Comparison of ENCODE assay signal across 15 mouse cellular contexts in genomic region chr4:132247451-132247997, GRCm38 (mm10). TPM values are rescaled to one million over a fixed set of nuclear protein-coding genes. Genes with fewer than 3 reads are reported as not detected.
DNase-seq lines count a peak whose midpoint lies in the region; ATAC-seq and TF ChIP-seq lines count a peak whose summit lies in the region.
"Had no signal": no experiment of that assay in that cellular context is flagged by ENCODE, and none has a peak within 500 bp of the region (broad histone marks: within the 10 kb centered on the region; RNA-seq: fewer than 3 reads in every experiment).

No protein-coding gene starts in this region.

- no peak for TF ChIP-seq CTCF in liver, embryonic 14.5 days (IDR thresholded peaks at IDR 0.05; ENCODE audit: low read depth)

- intact Hi-C loops in heart, postnatal 36 days (cut with DNase I): no loop called here

- TF ChIP-seq EP300 in liver, embryonic 14.5 days (IDR thresholded peaks at IDR 0.05; ENCODE audit: low read depth): no peak

- peaks cover 12% of the 10 kb centered on the region; the same call in 1 of the 2 replicates for H3K4me1 ChIP-seq in heart, embryonic 16.5 days (ENCODE audit: control insufficient read depth, insufficient read depth, low read length)
- no peaks in the 10 kb centered on the region for H3K4me1 ChIP-seq in neural tube, embryonic 13.5 days (replicated peaks)
- H3K4me1 ChIP-seq in neural tube, embryonic 15.5 days: no peaks in the 10 kb centered on the region
- peaks cover 3 to 8% of the 10 kb centered on the region in 2 experiments; a peak in 2 of 4 replicates for H3K4me1 ChIP-seq in liver, embryonic 14.5 days (replicated peaks; ENCODE audit: control insufficient read depth in 2 of 2, insufficient read depth in 2 of 2, low read length in 1 of 2)
- no peaks in the 10 kb centered on the region for H3K4me1 ChIP-seq in forebrain, embryonic 15.5 days
- H3K4me1 ChIP-seq: stomach, embryonic 15.5 days had no signal

- H3K9me3 ChIP-seq in heart, embryonic 16.5 days (replicated peaks; ENCODE audit: control insufficient read depth, low read length): no peaks in the 10 kb centered on the region
- H3K9me3 ChIP-seq in neural tube, embryonic 13.5 days: no peaks in the 10 kb centered on the region
- H3K9me3 ChIP-seq in neural tube, embryonic 15.5 days (replicated peaks): no peaks in the 10 kb centered on the region
- H3K9me3 ChIP-seq in liver, embryonic 14.5 days (ENCODE audit: control insufficient read depth, low read length): no peaks in the 10 kb centered on the region
- H3K9me3 ChIP-seq in forebrain, embryonic 15.5 days: no peaks in the 10 kb centered on the region
- H3K9me3 ChIP-seq: stomach, embryonic 15.5 days had no signal

- peak overlapping the region; percentile 67 for H3K27ac ChIP-seq in heart, embryonic 16.5 days (ENCODE audit: low read length)
- peak overlapping the region; percentile 23; the same call in 1 of the 2 replicates for H3K27ac ChIP-seq in neural tube, embryonic 13.5 days (replicated peaks)
- H3K27ac ChIP-seq in neural tube, embryonic 15.5 days (replicated peaks): no peak overlapping the region
- H3K27ac ChIP-seq in liver, embryonic 14.5 days: no peak overlapping the region
- no peak overlapping the region for H3K27ac ChIP-seq in forebrain, embryonic 15.5 days (replicated peaks)
- H3K27ac ChIP-seq: heart, adult 2 months had no signal

- no peak overlapping the region for H3K4me3 ChIP-seq in heart, embryonic 16.5 days (ENCODE audit: low read length)
- no peak overlapping the region for H3K4me3 ChIP-seq in neural tube, embryonic 13.5 days
- H3K4me3 ChIP-seq in neural tube, embryonic 15.5 days (replicated peaks): no peak overlapping the region
- no peak overlapping the region for H3K4me3 ChIP-seq in liver, embryonic 14.5 days (ENCODE audit: insufficient read depth in 1 of 2, low read depth in 2 of 2, low read length in 2 of 2)
- no peak overlapping the region for H3K4me3 ChIP-seq in forebrain, embryonic 15.5 days
- H3K4me3 ChIP-seq: heart, adult 2 months; stomach, embryonic 15.5 days had no signal

- no peak overlapping the region for H3K9ac ChIP-seq in heart, embryonic 16.5 days (ENCODE audit: low read length)
- no peak overlapping the region for H3K9ac ChIP-seq in neural tube, embryonic 13.5 days
- no peak overlapping the region for H3K9ac ChIP-seq in neural tube, embryonic 15.5 days (replicated peaks)
- H3K9ac ChIP-seq in liver, embryonic 14.5 days (replicated peaks): no peak overlapping the region
- H3K9ac ChIP-seq in forebrain, embryonic 15.5 days (replicated peaks): no peak overlapping the region
- H3K9ac ChIP-seq: stomach, embryonic 15.5 days had no signal

- no peak for DNase-seq in heart, postnatal 36 days
- no peak for DNase-seq in liver, embryonic 14.5 days (ENCODE audit: low read depth in 3 of 3, low spot score in 3 of 3)
- DNase-seq in left cerebral cortex, adult 18-20 months (ENCODE audit: low spot score in 2 of 2): no peak
- DNase-seq: embryo, embryonic 11 days; kidney, postnatal 10 days had no signal

- no peak overlapping the region for H3K4me2 ChIP-seq in heart, embryonic 16.5 days (ENCODE audit: low read depth, low read length)
- H3K4me2 ChIP-seq in neural tube, embryonic 13.5 days: no peak overlapping the region
- no peak overlapping the region for H3K4me2 ChIP-seq in neural tube, embryonic 15.5 days
- H3K4me2 ChIP-seq in liver, embryonic 14.5 days (ENCODE audit: low read depth): no peak overlapping the region
- H3K4me2 ChIP-seq in forebrain, embryonic 15.5 days (replicated peaks): no peak overlapping the region
- H3K4me2 ChIP-seq: midbrain, embryonic 11.5 days; stomach, embryonic 15.5 days had no signal

- peaks cover 40% of the 10 kb centered on the region for H3K36me3 ChIP-seq in heart, embryonic 16.5 days (ENCODE audit: control insufficient read depth, insufficient read depth)
- peaks cover 84% of the 10 kb centered on the region for H3K36me3 ChIP-seq in neural tube, embryonic 13.5 days
- peaks cover 65% of the 10 kb centered on the region for H3K36me3 ChIP-seq in neural tube, embryonic 15.5 days
- H3K36me3 ChIP-seq in liver, embryonic 14.5 days (replicated peaks; ENCODE audit: control insufficient read depth, insufficient read depth, low read depth): peaks cover 45% of the 10 kb centered on the region
- H3K36me3 ChIP-seq in forebrain, embryonic 15.5 days: peaks cover 74% of the 10 kb centered on the region

- 70% methylated on average over 5 of the region's 5 CpGs for WGBS in heart, embryonic 16.5 days
- 87% methylated on average over 5 of the region's 5 CpGs for WGBS in neural tube, embryonic 13.5 days
- WGBS in neural tube, embryonic 15.5 days: 90% methylated on average over 5 of the region's 5 CpGs
- WGBS in liver, embryonic 14.5 days (ENCODE audit: insufficient replicate concordance): 49% methylated on average over 5 of the region's 5 CpGs
- WGBS in forebrain, embryonic 15.5 days: 86% methylated on average over 5 of the region's 5 CpGs

- no peaks in the 10 kb centered on the region for H3K27me3 ChIP-seq in heart, embryonic 16.5 days (ENCODE audit: control insufficient read depth, insufficient read depth, low read length)
- H3K27me3 ChIP-seq in neural tube, embryonic 13.5 days: no peaks in the 10 kb centered on the region
- H3K27me3 ChIP-seq in neural tube, embryonic 15.5 days (replicated peaks): no peaks in the 10 kb centered on the region
- no peaks in the 10 kb centered on the region for H3K27me3 ChIP-seq in liver, embryonic 14.5 days (ENCODE audit: control insufficient read depth, insufficient read depth, low read length)
- no peaks in the 10 kb centered on the region for H3K27me3 ChIP-seq in forebrain, embryonic 15.5 days
- H3K27me3 ChIP-seq: stomach, embryonic 15.5 days had no signal

- 0 out of 2 replicates have a peak, but pooled peaks have one; percentile 37 for ATAC-seq in heart, embryonic 16.5 days (replicated peaks; ENCODE audit: extremely low read depth, insufficient read depth, low FRiP score)
- ATAC-seq in neural tube, embryonic 13.5 days (ENCODE audit: low read depth): no peak
- no peak for ATAC-seq in neural tube, embryonic 15.5 days (ENCODE audit: low FRiP score)
- ATAC-seq in liver, embryonic 14.5 days (ENCODE audit: insufficient read depth): peak; percentile 52
- ATAC-seq in neutrophil, adult 5-6 weeks (ENCODE audit: extremely low read depth, insufficient number of reproducible peaks, low FRiP score, poor library complexity, severe bottlenecking): peak; percentile 77
- no peak for ATAC-seq in forebrain, embryonic 15.5 days (replicated peaks)
- ATAC-seq: CD4-positive, CD25-positive, alpha-beta regulatory T cell, adult 4 months; forebrain, embryonic 14.5 days had no signal

RNA-seq across cellular contexts. Expression of gene Gmeb1, which starts 13.9 kb away (rescaled TPM):
- 26.8 TPM in 2 replicates for polyA plus RNA-seq in heart, embryonic 16.5 days (2015; fragmentation: Nextera tagmentation; extraction: Ambion mirVana)
- total RNA-seq in heart, postnatal 36 days (2021): 1 to 10 TPM; 8.8 to 9.6 TPM
- polyA plus RNA-seq in neural tube, embryonic 13.5 days (2015; fragmentation: Nextera tagmentation; extraction: Ambion mirVana): 40.8 and 44.1 TPM in 2 replicates
- 37.7 and 39.0 TPM in 2 replicates for polyA plus RNA-seq in neural tube, embryonic 15.5 days (2015; fragmentation: Nextera tagmentation; extraction: Ambion mirVana)
- polyA plus RNA-seq in liver, embryonic 14.5 days (2012; rRNA removed): 6.3 and 8.1 TPM in 2 replicates
- 9.9 and 12.2 TPM in 2 replicates for polyA plus RNA-seq in liver, embryonic 14.5 days (2014; fragmentation: Nextera tagmentation; extraction: Ambion mirVana)
- 29.1 and 37.3 TPM in 2 replicates for total RNA-seq in neutrophil, adult 5-6 weeks (2017)
- polyA plus RNA-seq in forebrain, embryonic 15.5 days (2015; fragmentation: Nextera tagmentation; extraction: Ambion mirVana): 50.8 and 53.3 TPM in 2 replicates
- 10 to 100 TPM; 22.1 to 22.8 TPM for total RNA-seq in left cerebral cortex, adult 18-20 months (2021)

RNA-seq across cellular contexts. Expression of gene Taf12, which starts 26.7 kb away (rescaled TPM):
- 30.0 and 35.3 TPM in 2 replicates for polyA plus RNA-seq in heart, embryonic 16.5 days (2015; fragmentation: Nextera tagmentation; extraction: Ambion mirVana)
- 10 to 100 TPM; 28.2 to 34.8 TPM for total RNA-seq in heart, postnatal 36 days (2021)
- polyA plus RNA-seq in neural tube, embryonic 13.5 days (2015; fragmentation: Nextera tagmentation; extraction: Ambion mirVana): 43.2 and 45.3 TPM in 2 replicates
- 36.5 and 43.6 TPM in 2 replicates for polyA plus RNA-seq in neural tube, embryonic 15.5 days (2015; fragmentation: Nextera tagmentation; extraction: Ambion mirVana)
- 10.4 and 24.5 TPM in 2 replicates for polyA plus RNA-seq in liver, embryonic 14.5 days (2012; rRNA removed)
- polyA plus RNA-seq in liver, embryonic 14.5 days (2014; fragmentation: Nextera tagmentation; extraction: Ambion mirVana): 48.7 and 49.5 TPM in 2 replicates
- 28.3 and 47.9 TPM in 2 replicates for total RNA-seq in neutrophil, adult 5-6 weeks (2017)
- polyA plus RNA-seq in forebrain, embryonic 15.5 days (2015; fragmentation: Nextera tagmentation; extraction: Ambion mirVana): 44.6 and 50.5 TPM in 2 replicates
- 10 to 100 TPM; 23.1 to 24.5 TPM for total RNA-seq in left cerebral cortex, adult 18-20 months (2021)

RNA-seq across cellular contexts. Expression of gene Ythdf2, which starts 35.4 kb away (rescaled TPM):
- 61.6 and 61.7 TPM in 2 replicates for polyA plus RNA-seq in heart, embryonic 16.5 days (2015; fragmentation: Nextera tagmentation; extraction: Ambion mirVana)
- 10 to 100 TPM; 27.6 to 30.5 TPM for total RNA-seq in heart, postnatal 36 days (2021)
- 123 and 125 TPM in 2 replicates for polyA plus RNA-seq in neural tube, embryonic 13.5 days (2015; fragmentation: Nextera tagmentation; extraction: Ambion mirVana)
- 97.4 and 104 TPM in 2 replicates for polyA plus RNA-seq in neural tube, embryonic 15.5 days (2015; fragmentation: Nextera tagmentation; extraction: Ambion mirVana)
- 5.5 and 8.5 TPM in 2 replicates for polyA plus RNA-seq in liver, embryonic 14.5 days (2012; rRNA removed)
- 29.3 and 31.7 TPM in 2 replicates for polyA plus RNA-seq in liver, embryonic 14.5 days (2014; fragmentation: Nextera tagmentation; extraction: Ambion mirVana)
- 40.9 and 56.7 TPM in 2 replicates for total RNA-seq in neutrophil, adult 5-6 weeks (2017)
- 151 and 160 TPM in 2 replicates for polyA plus RNA-seq in forebrain, embryonic 15.5 days (2015; fragmentation: Nextera tagmentation; extraction: Ambion mirVana)
- total RNA-seq in left cerebral cortex, adult 18-20 months (2021): 10 to 100 TPM; 45.0 to 48.1 TPM

RNA-seq across cellular contexts. Expression of gene Rab42, which starts 55.7 kb away (rescaled TPM):
- 2.1 and 2.6 TPM in 2 replicates for polyA plus RNA-seq in heart, embryonic 16.5 days (2015; fragmentation: Nextera tagmentation; extraction: Ambion mirVana)
- under 1 TPM in 1 of 2 experiments, not detected in 1; 0.98 TPM for total RNA-seq in heart, postnatal 36 days (2021)
- polyA plus RNA-seq in neural tube, embryonic 13.5 days (2015; fragmentation: Nextera tagmentation; extraction: Ambion mirVana): 1.1 and 1.7 TPM in 2 replicates
- 3.4 and 3.5 TPM in 2 replicates for polyA plus RNA-seq in neural tube, embryonic 15.5 days (2015; fragmentation: Nextera tagmentation; extraction: Ambion mirVana)
- 0.33 and 0.47 TPM in 2 replicates for polyA plus RNA-seq in liver, embryonic 14.5 days (2012; rRNA removed)
- 0.25 and 0.27 TPM in 2 replicates for polyA plus RNA-seq in liver, embryonic 14.5 days (2014; fragmentation: Nextera tagmentation; extraction: Ambion mirVana)
- not detected in 2 replicates for total RNA-seq in neutrophil, adult 5-6 weeks (2017)
- 0.60 and 1.0 TPM in 2 replicates for polyA plus RNA-seq in forebrain, embryonic 15.5 days (2015; fragmentation: Nextera tagmentation; extraction: Ambion mirVana)
- 1 to 10 TPM; 1.9 to 2.7 TPM for total RNA-seq in left cerebral cortex, adult 18-20 months (2021)

Comparison
In these comparisons a context has a peak if more than half of its experiments do, and no peak if none do; other contexts are left out.
1. H3K27ac ChIP-seq: peak in heart, embryonic 16.5 days (single experiment) and neural tube, embryonic 13.5 days (single experiment); none in neural tube, embryonic 15.5 days (single experiment), liver, embryonic 14.5 days (single experiment) and forebrain, embryonic 15.5 days (single experiment).
2. ATAC-seq: peak in heart, embryonic 16.5 days (single experiment), liver, embryonic 14.5 days (single experiment) and neutrophil, adult 5-6 weeks (single experiment); none in neural tube, embryonic 13.5 days (single experiment), neural tube, embryonic 15.5 days (single experiment) and forebrain, embryonic 15.5 days (single experiment).